Mouse (Mus musculus) intestine, postnatal 0 days (tissue): ENCODE measurements around the gene Mrpl14. TPM values are rescaled to one million over a fixed set of nuclear protein-coding genes. Genes with fewer than 3 reads are reported as not detected.

Experiments
- ATAC-seq: fragments of 200-750 bp; cut with Nextera tagmentation; 2 replicates; pipeline ENCODE4 v1.8.0; 2017; ENCODE audit warnings: mild to moderate bottlenecking, moderate TSS enrichment, moderate library complexity
- H3K27ac ChIP-seq: fragments of 300-500 bp; sonication (generic); 2 replicates; pipeline ENCODE4 v1.5.1; 2014; ENCODE audit warnings: mild to moderate bottlenecking, low read depth, low read length, moderate library complexity
- H3K27me3 ChIP-seq: fragments of 300-500 bp; sonication (generic); replicated peaks from 2 replicates; pipeline ENCODE4 v1.6.1; 2014; ENCODE audit warnings: low read length, mixed read lengths; ENCODE audit not compliant: control insufficient read depth, insufficient read depth
- H3K36me3 ChIP-seq: fragments of 300-500 bp; sonication (generic); 2 replicates; pipeline ENCODE4 v1.6.1; 2014; ENCODE audit warnings: mild to moderate bottlenecking, moderate library complexity; ENCODE audit not compliant: control insufficient read depth, insufficient read depth
- H3K4me1 ChIP-seq: fragments of 300-500 bp; sonication (generic); replicated peaks from 2 replicates; pipeline ENCODE4 v1.6.1; 2014; ENCODE audit warnings: antibody characterized with exemption, low read length, mixed read lengths; ENCODE audit not compliant: control insufficient read depth, insufficient read depth
- H3K4me2 ChIP-seq: fragments of 300-500 bp; sonication (generic); replicated peaks from 2 replicates; pipeline ENCODE4 v1.6.1; 2014; ENCODE audit warnings: low read depth, mild to moderate bottlenecking, moderate library complexity
- H3K4me3 ChIP-seq: fragments of 300-500 bp; sonication (generic); 2 replicates; pipeline ENCODE4 v1.5.1; 2014; ENCODE audit warnings: low read depth, low read length
- H3K9ac ChIP-seq: fragments of 300-500 bp; sonication (generic); 2 replicates; pipeline ENCODE4 v1.6.1; 2014; ENCODE audit warnings: mild to moderate bottlenecking, low read depth, low read length
- H3K9me3 ChIP-seq: fragments of 300-500 bp; sonication (generic); 2 replicates; pipeline ENCODE4 v1.6.1; 2016; ENCODE audit warnings: mixed run types; ENCODE audit not compliant: control insufficient read depth
- CTCF ChIP-seq: sonication (generic); IDR thresholded peaks from 2 replicates; pipeline ENCODE4 v1.5.1; 2016; ENCODE audit warnings: low read depth, mild to moderate bottlenecking, control low read depth, antibody characterized with exemption, moderate library complexity
- WGBS: fragments of 180-500 bp; shearing (Covaris S2); extraction: QIAGEN DNeasy Blood & Tissue Kit; methylation state at CpG from one replicate; pipeline ENCODE4 v1.1.7; 2014; 5-methylcytosine and 5-hydroxymethylcytosine counted together
- polyA plus RNA-seq: library from polyadenylated mRNA; unstranded; fragments of >200 nt; fragmentation: Nextera tagmentation; extraction: Ambion mirVana; gene quantifications from 2 replicates; pipeline ENCODE4 v1.2.1, GENCODE M21; 2015

The Mrpl14 gene
- polyA plus RNA-seq, 1 experiment from 2014 or later: 127 TPM

DNA sequence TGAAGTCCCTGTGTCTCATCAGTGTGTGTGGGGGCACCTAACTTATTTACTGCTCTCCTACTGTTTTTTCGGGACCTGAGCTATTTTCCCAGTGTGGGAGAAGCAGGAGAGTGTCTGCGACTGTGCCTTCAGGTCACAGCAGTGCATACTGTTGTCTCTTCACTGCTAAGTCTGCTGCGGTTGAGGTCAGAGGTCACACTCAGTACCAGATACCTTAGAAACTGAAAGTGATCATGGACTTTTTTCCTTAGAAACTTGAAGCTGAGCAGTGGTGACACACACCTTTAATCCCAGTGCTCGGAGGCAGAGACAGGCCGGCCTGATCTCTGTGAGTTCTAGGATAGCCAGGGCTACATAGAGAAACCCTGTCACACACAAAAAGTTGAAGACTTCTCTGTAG, 6.0 kb downstream of the Mrpl14 start:
- H3K9ac ChIP-seq: no peak overlapping the region
- TF ChIP-seq CTCF: no peak
- H3K27me3 ChIP-seq: no peaks in the 10 kb centered on the region
- H3K4me3 ChIP-seq: no peak overlapping the region
- H3K27ac ChIP-seq: no peak overlapping the region
- peak; percentile 44 for ATAC-seq
- no peak overlapping the region for H3K4me2 ChIP-seq
- H3K36me3 ChIP-seq: peaks cover 4% of the 10 kb centered on the region; the same call in 1 of the 2 replicates
- 52% methylated on average over 5 of the region's 5 CpGs for WGBS
- 0 out of 2 replicates have a peak, but pooled peaks cover 6% of the 10 kb centered on the region for H3K4me1 ChIP-seq
- H3K9me3 ChIP-seq: no peaks in the 10 kb centered on the region

DNA sequence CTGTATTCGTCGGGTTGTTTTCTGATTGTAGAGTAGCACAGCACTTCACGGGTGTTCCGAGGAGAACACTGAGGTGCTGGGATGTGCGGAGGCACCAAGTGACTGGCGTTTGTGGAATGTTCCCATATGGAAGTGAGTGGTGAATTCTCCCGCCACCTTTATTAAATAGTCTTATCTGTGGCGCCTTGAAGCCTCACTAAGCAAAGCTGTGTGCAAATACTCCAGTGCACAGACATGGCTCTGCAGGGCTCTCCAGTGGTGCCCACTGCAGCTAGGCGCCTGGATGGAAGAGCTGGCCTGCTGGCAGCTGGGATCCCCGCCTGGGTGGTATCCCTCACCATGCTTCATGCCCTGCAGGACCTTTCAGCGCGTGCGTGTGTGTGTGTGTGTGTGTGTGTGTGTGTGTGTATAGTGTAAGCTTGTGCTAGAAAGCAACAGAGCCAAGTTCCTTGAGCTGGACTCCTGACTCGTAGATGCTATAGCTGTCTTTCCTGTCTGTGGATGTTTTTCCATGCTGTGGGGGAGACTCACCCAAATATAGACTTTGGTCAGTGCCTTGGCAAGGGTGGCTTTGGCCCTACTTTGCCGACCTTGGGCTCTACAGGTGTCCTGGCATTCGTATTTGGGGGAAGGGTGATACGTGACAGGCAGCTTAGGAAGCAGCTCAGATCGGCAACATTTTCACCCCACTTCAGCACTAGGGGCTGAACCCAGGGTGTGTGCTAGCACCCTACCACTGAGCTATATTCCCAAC, 7.9 kb downstream of the Mrpl14 start:
- Histone ChIP-seq H3K4me1 (0 out of 2 replicates have a peak, but pooled peaks cover 3% of the 10 kb centered on the region), H3K36me3 (peaks cover 13% of the 10 kb centered on the region; the same call in 1 of the 2 replicates), H3K27me3 (no peaks in the 10 kb centered on the region), H3K9me3 (no peaks in the 10 kb centered on the region), H3K27ac (no peak overlapping the region), H3K9ac (no peak overlapping the region), H3K4me3 (no peak overlapping the region), H3K4me2 (no peak overlapping the region)
- no peak for TF ChIP-seq CTCF
- 53% methylated on average over 18 of the region's 18 CpGs for WGBS
- no peak for ATAC-seq

DNA sequence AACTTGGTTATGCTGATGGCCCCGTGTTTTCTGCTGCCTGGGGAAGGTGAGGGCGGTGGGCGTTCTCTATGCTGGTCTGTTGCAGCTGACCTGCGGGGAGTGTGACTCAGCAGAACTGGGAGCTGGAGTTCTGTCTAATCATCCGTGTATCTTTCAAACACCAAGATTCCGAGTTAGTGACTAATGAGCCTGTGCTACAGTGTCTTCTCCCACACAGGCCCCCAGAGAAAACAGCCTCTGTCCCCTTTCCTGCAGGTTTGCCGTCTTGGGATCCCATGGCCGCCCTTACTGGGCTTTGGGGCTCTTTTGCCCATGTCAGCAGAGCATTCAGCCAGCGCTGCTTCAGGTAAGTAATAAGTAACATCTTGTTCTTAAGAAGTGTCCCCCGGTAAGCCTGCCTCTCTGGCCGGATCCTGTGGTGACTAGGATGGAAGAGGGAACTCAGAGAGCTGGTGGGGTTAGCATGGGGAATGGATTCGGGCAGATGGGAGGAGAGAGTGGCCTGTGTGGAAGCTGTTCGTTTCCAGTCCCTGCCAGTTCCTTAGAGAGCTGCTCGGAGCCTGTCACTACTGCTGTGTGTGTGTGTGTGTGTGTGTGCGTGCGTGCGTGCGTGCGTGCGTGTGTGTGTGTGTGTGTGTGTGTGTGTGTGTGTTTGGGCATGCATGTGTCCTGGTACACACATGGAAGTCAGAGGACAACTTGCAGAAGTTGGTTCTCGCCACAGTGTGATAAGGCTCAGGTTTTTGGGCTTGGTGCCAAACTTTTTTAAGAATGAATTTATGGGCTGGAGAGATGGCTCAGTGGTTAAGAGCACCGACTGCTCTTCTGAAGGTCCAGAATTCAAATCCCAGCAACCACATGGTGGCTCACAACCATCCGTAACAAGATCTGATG, 9.4 kb downstream of the Mrpl14 start:
- 67% methylated on average over 23 of the region's 23 CpGs for WGBS
- no peak overlapping the region for H3K27ac ChIP-seq
- no peak for ATAC-seq
- H3K9me3 ChIP-seq: no peaks in the 10 kb centered on the region
- peaks cover 7% of the 10 kb centered on the region for H3K4me1 ChIP-seq
- no peak overlapping the region for H3K4me3 ChIP-seq
- no peaks in the 10 kb centered on the region for H3K27me3 ChIP-seq
- H3K36me3 ChIP-seq: peaks cover 13% of the 10 kb centered on the region; the same call in 1 of the 2 replicates
- TF ChIP-seq CTCF: no peak
- no peak overlapping the region for H3K4me2 ChIP-seq
- 0 out of 2 replicates have a peak overlapping the region, but pooled peaks have one; percentile 26 for H3K9ac ChIP-seq

DNA sequence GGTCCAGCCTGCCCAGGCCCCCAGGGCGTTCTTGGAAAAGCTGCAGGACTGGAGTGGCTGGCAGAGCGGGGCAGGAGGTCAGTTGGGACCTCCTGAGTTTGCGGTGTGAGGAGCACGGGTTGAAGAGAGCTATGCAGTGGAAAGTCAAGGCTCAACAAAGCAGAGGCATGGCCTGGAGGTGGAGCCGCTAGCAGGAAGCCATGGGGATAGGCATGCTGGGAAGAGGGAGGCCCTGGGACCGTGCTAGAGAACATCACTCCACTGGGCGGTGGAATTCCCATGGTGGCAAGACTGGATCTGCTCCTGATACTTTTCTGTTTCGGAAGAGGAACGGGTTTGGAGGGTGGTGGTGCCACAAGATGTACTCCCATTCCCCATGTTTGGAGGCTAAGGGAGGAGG, 10.9 kb downstream of the Mrpl14 start:
- ATAC-seq: no peak
- peaks cover 13% of the 10 kb centered on the region; the same call in 1 of the 2 replicates for H3K36me3 ChIP-seq
- no peak overlapping the region for H3K4me3 ChIP-seq
- H3K27me3 ChIP-seq: no peaks in the 10 kb centered on the region
- no peak overlapping the region for H3K4me2 ChIP-seq
- no peak overlapping the region for H3K27ac ChIP-seq
- no peak for TF ChIP-seq CTCF
- WGBS: 88% methylated on average over 9 of the region's 9 CpGs
- no peaks in the 10 kb centered on the region for H3K9me3 ChIP-seq
- H3K4me1 ChIP-seq: peaks cover 7% of the 10 kb centered on the region
- no peak overlapping the region for H3K9ac ChIP-seq

DNA sequence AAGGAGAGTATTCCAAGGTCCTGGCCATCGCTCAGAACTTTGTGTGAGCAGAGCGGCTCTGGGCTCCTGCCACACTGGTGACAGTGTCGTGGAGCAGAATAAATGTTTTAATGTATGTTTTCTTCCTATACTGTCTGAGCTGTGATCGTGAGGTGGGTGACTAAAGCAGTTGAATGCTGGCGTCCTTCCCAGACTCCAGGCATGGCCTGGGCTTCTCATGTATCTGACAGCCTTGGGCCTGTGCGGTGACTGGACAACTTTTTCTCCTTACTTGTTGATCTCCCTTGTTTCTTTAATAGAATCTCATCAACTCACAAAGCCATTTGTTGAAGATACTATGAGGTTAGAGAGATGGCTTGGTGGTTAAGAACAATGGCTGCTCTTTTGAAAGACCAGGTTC, 12.2 kb downstream of the Mrpl14 start:
- H3K27ac ChIP-seq: no peak overlapping the region; the same call in 1 of the 2 replicates
- no peaks in the 10 kb centered on the region for H3K9me3 ChIP-seq
- no peak overlapping the region for H3K4me3 ChIP-seq
- H3K36me3 ChIP-seq: peaks cover 13% of the 10 kb centered on the region; the same call in 1 of the 2 replicates
- TF ChIP-seq CTCF: no peak
- ATAC-seq: no peak
- WGBS: 78% methylated on average over 6 of the region's 6 CpGs
- H3K9ac ChIP-seq: no peak overlapping the region
- H3K4me1 ChIP-seq: peaks cover 4% of the 10 kb centered on the region
- H3K27me3 ChIP-seq: no peaks in the 10 kb centered on the region
- H3K4me2 ChIP-seq: no peak overlapping the region
